25 mouse cellular contexts compared by ENCODE assay signal in genomic region chr17:87785721-87786120, GRCm38 (mm10). TPM values are rescaled to one million over a fixed set of nuclear protein-coding genes. Genes with fewer than 3 reads are reported as not detected.
A peak's percentile ranks its signal among the peaks of the same experiment; 100 is the strongest.
DNase-seq lines count a peak whose midpoint lies in the region; ATAC-seq and TF ChIP-seq lines count a peak whose summit lies in the region.
"Had no signal": no experiment of that assay in that cellular context is flagged by ENCODE, and none has a peak within 500 bp of the region (broad histone marks: within the 10 kb centered on the region; RNA-seq: fewer than 3 reads in every experiment).

No protein-coding gene starts in this region.

- no peak overlapping the region for H3K27ac ChIP-seq in heart, embryonic 10.5 days
- no peak overlapping the region for H3K27ac ChIP-seq in stomach, postnatal 0 days (replicated peaks)
- no peak overlapping the region for H3K27ac ChIP-seq in lung, postnatal 0 days (ENCODE audit: low read length)
- H3K27ac ChIP-seq: forebrain, embryonic 10.5 days; heart, embryonic 13.5 days; hindbrain, embryonic 13.5 days; kidney, postnatal 0 days; limb, embryonic 12.5 days; liver, embryonic 13.5 days; midbrain, embryonic 12.5 days had no signal

- no peak overlapping the region for H3K4me3 ChIP-seq in heart, embryonic 10.5 days
- no peak overlapping the region for H3K4me3 ChIP-seq in stomach, postnatal 0 days (ENCODE audit: low read depth, low read length)
- no peak overlapping the region for H3K4me3 ChIP-seq in lung, postnatal 0 days (ENCODE audit: low read depth, low read length)
- H3K4me3 ChIP-seq: forebrain, embryonic 10.5 days; heart, embryonic 13.5 days; hindbrain, embryonic 13.5 days; limb, embryonic 12.5 days; liver, embryonic 13.5 days; midbrain, embryonic 12.5 days had no signal

- H3K36me3 ChIP-seq in heart, embryonic 10.5 days = no peaks in the 10 kb centered on the region
- H3K36me3 ChIP-seq in stomach, postnatal 0 days (ENCODE audit: control insufficient read depth, insufficient read depth, low read length) = no peaks in the 10 kb centered on the region
- no peaks in the 10 kb centered on the region for H3K36me3 ChIP-seq in lung, postnatal 0 days (ENCODE audit: insufficient read depth, low read length)
- H3K36me3 ChIP-seq: forebrain, embryonic 10.5 days; heart, embryonic 13.5 days; hindbrain, embryonic 13.5 days; limb, embryonic 12.5 days; liver, embryonic 13.5 days; midbrain, embryonic 12.5 days had no signal

- DNase-seq in heart, embryonic 10.5 days (ENCODE audit: low spot score) = peak; percentile 43
- DNase-seq in heart, postnatal 25 days (ENCODE audit: low spot score) = no peak
- DNase-seq in right cerebral cortex, postnatal 10 days (ENCODE audit: low spot score in 2 of 2) = peak; percentile 23
- DNase-seq in right cerebral cortex, postnatal 36 days (ENCODE audit: low spot score in 2 of 2) = no peak
- DNase-seq in cerebellum, postnatal 14 days = peak; percentile 1 to 8
- DNase-seq in stomach, postnatal 0 days (ENCODE audit: low spot score) = peak; percentile 6
- DNase-seq in lung, postnatal 0 days (ENCODE audit: low spot score) = no peak
- DNase-seq: adrenal gland, adult 2 months; forebrain, postnatal 0 days; gastrocnemius, postnatal 14 days; heart, adult 18-20 months; heart, postnatal 14 days; kidney, adult 2 months; liver, embryonic 13.5 days; lung, adult 2 months had no signal

- no peaks in the 10 kb centered on the region for H3K4me1 ChIP-seq in heart, embryonic 10.5 days
- H3K4me1 ChIP-seq in stomach, postnatal 0 days (replicated peaks; ENCODE audit: control insufficient read depth, insufficient read depth) = no peaks in the 10 kb centered on the region
- no peaks in the 10 kb centered on the region for H3K4me1 ChIP-seq in lung, postnatal 0 days (ENCODE audit: insufficient read depth, low read depth, low read length)
- H3K4me1 ChIP-seq: forebrain, embryonic 10.5 days; heart, embryonic 13.5 days; hindbrain, embryonic 13.5 days; limb, embryonic 12.5 days; liver, embryonic 13.5 days; midbrain, embryonic 12.5 days had no signal

- H3K4me2 ChIP-seq in stomach, postnatal 0 days (replicated peaks; ENCODE audit: low read depth) = no peak overlapping the region
- H3K4me2 ChIP-seq in lung, postnatal 0 days (replicated peaks; ENCODE audit: low read depth, low read length) = no peak overlapping the region
- H3K4me2 ChIP-seq: heart, embryonic 13.5 days; hindbrain, embryonic 13.5 days; limb, embryonic 12.5 days; liver, embryonic 13.5 days; midbrain, embryonic 12.5 days had no signal

- no peak for ATAC-seq in stomach, postnatal 0 days (ENCODE audit: low FRiP score, low TSS enrichment)
- ATAC-seq in lung, postnatal 0 days = no peak
- ATAC-seq: forebrain, postnatal 0 days had no signal

- no peaks in the 10 kb centered on the region for H3K27me3 ChIP-seq in heart, embryonic 10.5 days (ENCODE audit: insufficient read depth, poor library complexity, severe bottlenecking)
- H3K27me3 ChIP-seq in stomach, postnatal 0 days (ENCODE audit: control insufficient read depth, insufficient read depth, low read length) = no peaks in the 10 kb centered on the region
- no peaks in the 10 kb centered on the region for H3K27me3 ChIP-seq in lung, postnatal 0 days (replicated peaks; ENCODE audit: insufficient read depth, low read length)
- H3K27me3 ChIP-seq: liver, embryonic 13.5 days; midbrain, embryonic 12.5 days had no signal

- H3K9me3 ChIP-seq in heart, embryonic 10.5 days = no peaks in the 10 kb centered on the region
- no peaks in the 10 kb centered on the region for H3K9me3 ChIP-seq in stomach, postnatal 0 days (ENCODE audit: control insufficient read depth, low read length)
- no peaks in the 10 kb centered on the region for H3K9me3 ChIP-seq in lung, postnatal 0 days (ENCODE audit: low read length)
- H3K9me3 ChIP-seq: forebrain, embryonic 10.5 days; heart, embryonic 13.5 days; limb, embryonic 12.5 days; liver, embryonic 13.5 days; midbrain, embryonic 12.5 days had no signal

- no peak overlapping the region for H3K9ac ChIP-seq in stomach, postnatal 0 days (ENCODE audit: low read length)
- no peak overlapping the region for H3K9ac ChIP-seq in lung, postnatal 0 days (replicated peaks; ENCODE audit: low read depth)
- H3K9ac ChIP-seq: forebrain, postnatal 0 days; heart, embryonic 13.5 days; hindbrain, embryonic 13.5 days; limb, embryonic 12.5 days; liver, embryonic 13.5 days; midbrain, embryonic 12.5 days had no signal

- no peak for TF ChIP-seq EP300 in stomach, postnatal 0 days (optimal IDR thresholded peaks at IDR 0.05)
- TF ChIP-seq EP300 in lung, postnatal 0 days (IDR thresholded peaks at IDR 0.05) = no peak

- TF ChIP-seq CTCF in stomach, postnatal 0 days (IDR thresholded peaks at IDR 0.05; ENCODE audit: low read depth) = no peak
- no peak for TF ChIP-seq CTCF in lung, postnatal 0 days (IDR thresholded peaks at IDR 0.05)

- WGBS in heart, embryonic 10.5 days = 90% methylated on average over 15 of the region's 15 CpGs
- WGBS in stomach, postnatal 0 days = 91% methylated on average over 15 of the region's 15 CpGs
- 92% methylated on average over 15 of the region's 15 CpGs for WGBS in lung, postnatal 0 days

- intact Hi-C loops in heart, postnatal 25 days (cut with DNase I) = no loop called here

RNA-seq across cellular contexts. Expression of gene Kcnk12, which starts 12.1 kb away (rescaled TPM):
- 0.06 TPM in 1 of 2 replicates, not detected in the other for polyA plus RNA-seq in heart, embryonic 10.5 days (2016; fragmentation: Nextera tagmentation; extraction: Ambion mirVana)
- not detected for total RNA-seq in heart, postnatal 25 days (2021)
- 0.10 and 0.15 TPM in 2 replicates for polyA plus RNA-seq in stomach, postnatal 0 days (2015; fragmentation: Nextera tagmentation; extraction: Ambion mirVana)
- polyA plus RNA-seq in lung, postnatal 0 days (2015; fragmentation: Nextera tagmentation; extraction: Ambion mirVana) = 0.81 and 0.83 TPM in 2 replicates
- total RNA-seq: gastrocnemius, postnatal 14 days; heart, adult 18-20 months; heart, postnatal 14 days; MEL; monocyte, adult 5-6 weeks; neutrophil, adult 5-6 weeks had no signal
- polyA plus RNA-seq: heart, embryonic 13.5 days; kidney, adult 2 months; stomach, embryonic 16.5 days had no signal

Comparison
In these comparisons a context has a peak if more than half of its experiments do, and no peak if none do; other contexts are left out.
1. DNase-seq: peak in heart, embryonic 10.5 days (single experiment), right cerebral cortex, postnatal 10 days (2 of 2), cerebellum, postnatal 14 days (2 of 2) and stomach, postnatal 0 days (single experiment); none in heart, postnatal 25 days (single experiment), right cerebral cortex, postnatal 36 days (0 of 2) and lung, postnatal 0 days (single experiment).